Mouse (Mus musculus) heart, postnatal 0 days (tissue): Measurements from ENCODE around the gene Ppat. TPM values are rescaled to one million over a fixed set of nuclear protein-coding genes. Genes with fewer than 3 reads are reported as not detected.
A peak's percentile ranks its signal among the peaks of the same experiment; 100 is the strongest.

Experiments used
- ATAC-seq: fragments of 200-750 bp; cut with Nextera tagmentation; 2 replicates; pipeline ENCODE4 v1.8.0; 2017; ENCODE audit warnings: low read depth, moderate number of reproducible peaks, moderate library complexity; ENCODE audit not compliant: insufficient read depth
- DNase-seq: peaks from one replicate; pipeline ENCODE4 v3.0.0-alpha.2; 2016; ENCODE audit warnings: low spot score
- H3K27ac ChIP-seq: fragments of 300-500 bp; sonication (generic); 2 replicates; pipeline ENCODE4 v1.5.1; 2014; ENCODE audit warnings: low read depth, mild to moderate bottlenecking
- H3K27me3 ChIP-seq: fragments of 300-500 bp; sonication (generic); 2 replicates; pipeline ENCODE4 v1.6.1; 2014; ENCODE audit warnings: low read length, mixed read lengths; ENCODE audit not compliant: control insufficient read depth, insufficient read depth
- H3K36me3 ChIP-seq: fragments of 300-500 bp; sonication (generic); replicated peaks from 2 replicates; pipeline ENCODE4 v1.6.1; 2014; ENCODE audit warnings: low read length, mixed read lengths; ENCODE audit not compliant: control insufficient read depth, insufficient read depth
- H3K4me1 ChIP-seq: fragments of 300-500 bp; sonication (generic); 2 replicates; pipeline ENCODE4 v1.6.1; 2014; ENCODE audit warnings: antibody characterized with exemption; ENCODE audit not compliant: control insufficient read depth, insufficient read depth
- H3K4me2 ChIP-seq: fragments of 300-500 bp; sonication (generic); 2 replicates; pipeline ENCODE4 v1.6.1; 2014; ENCODE audit warnings: low read depth, mild to moderate bottlenecking, low read length, moderate library complexity
- H3K4me3 ChIP-seq: fragments of 300-500 bp; sonication (generic); 2 replicates; pipeline ENCODE4 v1.5.1; 2014; ENCODE audit warnings: low read depth, low read length
- H3K9ac ChIP-seq: fragments of 300-500 bp; sonication (generic); replicated peaks from 2 replicates; pipeline ENCODE4 v1.6.1; 2014; ENCODE audit warnings: low read depth, low read length, mixed read lengths
- H3K9me3 ChIP-seq: fragments of 300-500 bp; sonication (generic); replicated peaks from 2 replicates; pipeline ENCODE4 v1.6.1; 2016; ENCODE audit warnings: low read length; ENCODE audit not compliant: control insufficient read depth
- CTCF ChIP-seq: IDR thresholded peaks from 2 replicates; pipeline ENCODE4 v1.5.1; 2016; ENCODE audit warnings: antibody characterized with exemption, control low read depth, low read depth
- EP300 ChIP-seq: IDR thresholded peaks from 2 replicates; pipeline ENCODE4 v1.6.1; 2016; ENCODE audit warnings: antibody characterized with exemption, low read depth
- WGBS: fragments of 180-500 bp; shearing (Covaris S2); extraction: QIAGEN DNeasy Blood & Tissue Kit; methylation state at CpG from one replicate; pipeline ENCODE4 v1.1.7; 2014; 5-methylcytosine and 5-hydroxymethylcytosine counted together
- polyA plus RNA-seq: library from polyadenylated mRNA; unstranded; fragments of >200 nt; fragmentation: Nextera tagmentation; extraction: Ambion mirVana; gene quantifications from 2 replicates; pipeline ENCODE4 v1.2.1, GENCODE M21; 2015
- total RNA-seq: library from RNA; depleted of rRNA; stranded (reverse); fragments of >200 nt; gene quantifications from 2 replicates; pipeline ENCODE4 v1.2.3, GENCODE M21; 2014; ENCODE audit warnings: low replicate concordance; rRNA removed

The Ppat gene
- total and polyA plus RNA-seq, 2 experiments from 2014 or later, result 16.2 to 24.2 TPM

GRCm38 (mm10) chr5:76868693-76869286, 82.6 kb downstream of the Ppat start:
- Histone ChIP-seq H3K36me3 (peaks cover 12% of the 10 kb centered on the region), H3K4me2 (peak overlapping the region; percentile 61), H3K9me3 (no peaks in the 10 kb centered on the region), H3K27me3 (no peaks in the 10 kb centered on the region), H3K27ac (no peak overlapping the region), H3K9ac (0 out of 2 replicates have a peak overlapping the region, but pooled peaks have one; percentile 26), H3K4me1 (peaks cover 19% of the 10 kb centered on the region), H3K4me3 (peak overlapping the region; percentile 40)
- WGBS, result 44% methylated on average over 16 of the region's 16 CpGs
- no peak for TF ChIP-seq EP300
- no peak for TF ChIP-seq CTCF
- ATAC-seq, result peak; percentile 75
- no peak for DNase-seq

- TF ChIP-seq CTCF, result no peak
- no peak for TF ChIP-seq EP300
- WGBS, result 75% methylated on average over 8 of the region's 8 CpGs
- Histone ChIP-seq H3K36me3 (peaks cover 12% of the 10 kb centered on the region), H3K27me3 (no peaks in the 10 kb centered on the region), H3K4me2 (no peak overlapping the region), H3K9me3 (no peaks in the 10 kb centered on the region), H3K4me1 (peaks cover 22% of the 10 kb centered on the region), H3K4me3 (no peak overlapping the region), H3K27ac (no peak overlapping the region), H3K9ac (no peak overlapping the region)
- no peak for ATAC-seq
- no peak for DNase-seq
Measured at GRCm38 (mm10) chr5:76866819-76867218, 84.6 kb downstream of the Ppat start.

Other genes with a start within 250 kb of the Ppat start
- gene Aasdh, start 46.1 kb downstream of the Ppat start, total RNA-seq, result 12.1 and 16.4 TPM in 2 replicates
- 8.7 and 9.6 TPM in 2 replicates for gene Aasdh, start 46.1 kb downstream of the Ppat start, polyA plus RNA-seq
- gene Paics, start 271 bp downstream of the Ppat start, total RNA-seq, result 173 and 191 TPM in 2 replicates
- gene Paics, start 271 bp downstream of the Ppat start, polyA plus RNA-seq, result 168 and 171 TPM in 2 replicates
- gene Srp72, start 23.1 kb upstream of the Ppat start, total RNA-seq, result 21.8 and 37.8 TPM in 2 replicates
- gene Srp72, start 23.1 kb upstream of the Ppat start, polyA plus RNA-seq, result 32.2 and 36.3 TPM in 2 replicates
- not detected in 2 replicates for gene Arl9, start 52.5 kb upstream of the Ppat start, total RNA-seq
- gene Arl9, start 52.5 kb upstream of the Ppat start, polyA plus RNA-seq, result not detected in 2 replicates
- gene Thegl, start 64.4 kb upstream of the Ppat start, total RNA-seq, result not detected in 2 replicates
- gene Thegl, start 64.4 kb upstream of the Ppat start, polyA plus RNA-seq, result not detected in 2 replicates
- 510 and 558 TPM in 2 replicates for gene Hopx, start 163.5 kb upstream of the Ppat start, total RNA-seq
- gene Hopx, start 163.5 kb upstream of the Ppat start, polyA plus RNA-seq, result 41.0 and 42.6 TPM in 2 replicates